ENCODE assay signal across 30 mouse cellular contexts in genomic region chr1:57341197-57341596, GRCm38 (mm10). TPM values are rescaled to one million over a fixed set of nuclear protein-coding genes. Genes with fewer than 3 reads are reported as not detected.
A peak's percentile ranks its signal among the peaks of the same experiment; 100 is the strongest.
DNase-seq lines count a peak whose midpoint lies in the region; ATAC-seq and TF ChIP-seq lines count a peak whose summit lies in the region.
"Had no signal": no experiment of that assay in that cellular context is flagged by ENCODE, and none has a peak within 500 bp of the region (broad histone marks: within the 10 kb centered on the region; RNA-seq: fewer than 3 reads in every experiment).

No protein-coding gene starts in this region.

- no peak for ATAC-seq in forebrain, embryonic 14.5 days
- no peak for ATAC-seq in forebrain, embryonic 13.5 days
- ATAC-seq in midbrain, embryonic 14.5 days (ENCODE audit: low FRiP score, low TSS enrichment): no peak
- ATAC-seq in midbrain, embryonic 16.5 days: no peak
- ATAC-seq in stomach, embryonic 15.5 days (ENCODE audit: insufficient read depth, low FRiP score, low read depth): peak; percentile 83
- ATAC-seq in stomach, postnatal 0 days (ENCODE audit: low FRiP score, low TSS enrichment): peak; percentile 47; the same call in 1 of the 2 replicates
- ATAC-seq: activated CD4-positive, CD25-positive, alpha-beta regulatory T cell, adult 4 months; CD4-positive, CD25-positive, alpha-beta regulatory T cell, adult 4 months; forebrain, embryonic 16.5 days; Patski had no signal

- no peak for TF ChIP-seq CTCF in stomach, postnatal 0 days (IDR thresholded peaks at IDR 0.05; ENCODE audit: low read depth)

- no peaks in the 10 kb centered on the region for H3K36me3 ChIP-seq in forebrain, embryonic 14.5 days (ENCODE audit: control insufficient read depth, insufficient read depth, low read length)
- H3K36me3 ChIP-seq in forebrain, embryonic 13.5 days (ENCODE audit: poor library complexity, severe bottlenecking): no peaks in the 10 kb centered on the region
- H3K36me3 ChIP-seq in midbrain, embryonic 14.5 days (ENCODE audit: control insufficient read depth, insufficient read depth, low read length): no peaks in the 10 kb centered on the region
- no peaks in the 10 kb centered on the region for H3K36me3 ChIP-seq in midbrain, embryonic 16.5 days (ENCODE audit: control insufficient read depth, insufficient read depth, low read length)
- H3K36me3 ChIP-seq in stomach, embryonic 15.5 days: no peaks in the 10 kb centered on the region
- no peaks in the 10 kb centered on the region for H3K36me3 ChIP-seq in stomach, postnatal 0 days (ENCODE audit: control insufficient read depth, insufficient read depth, low read length)
- H3K36me3 ChIP-seq: embryonic facial prominence, embryonic 13.5 days; embryonic facial prominence, embryonic 15.5 days; forebrain, embryonic 10.5 days; forebrain, embryonic 12.5 days; G1E had no signal

- no peak overlapping the region for H3K4me2 ChIP-seq in forebrain, embryonic 14.5 days (ENCODE audit: low read length)
- no peak overlapping the region for H3K4me2 ChIP-seq in forebrain, embryonic 13.5 days
- H3K4me2 ChIP-seq in midbrain, embryonic 14.5 days (ENCODE audit: low read length): no peak overlapping the region
- no peak overlapping the region for H3K4me2 ChIP-seq in midbrain, embryonic 16.5 days (ENCODE audit: low read length)
- no peak overlapping the region for H3K4me2 ChIP-seq in stomach, embryonic 15.5 days
- H3K4me2 ChIP-seq in stomach, postnatal 0 days (replicated peaks; ENCODE audit: low read depth): no peak overlapping the region
- H3K4me2 ChIP-seq: embryonic facial prominence, embryonic 13.5 days; embryonic facial prominence, embryonic 15.5 days; forebrain, embryonic 12.5 days had no signal

- no peaks in the 10 kb centered on the region for H3K27me3 ChIP-seq in forebrain, embryonic 14.5 days (replicated peaks; ENCODE audit: control insufficient read depth, insufficient read depth, low read length)
- H3K27me3 ChIP-seq in forebrain, embryonic 13.5 days: no peaks in the 10 kb centered on the region
- H3K27me3 ChIP-seq in midbrain, embryonic 14.5 days (ENCODE audit: control insufficient read depth, insufficient read depth, low read length): no peaks in the 10 kb centered on the region
- no peaks in the 10 kb centered on the region for H3K27me3 ChIP-seq in midbrain, embryonic 16.5 days (ENCODE audit: control insufficient read depth, insufficient read depth, low read depth, low read length)
- no peaks in the 10 kb centered on the region for H3K27me3 ChIP-seq in stomach, embryonic 15.5 days (replicated peaks)
- H3K27me3 ChIP-seq in stomach, postnatal 0 days (ENCODE audit: control insufficient read depth, insufficient read depth, low read length): no peaks in the 10 kb centered on the region
- H3K27me3 ChIP-seq: CH12.LX; embryonic facial prominence, embryonic 13.5 days; embryonic facial prominence, embryonic 15.5 days had no signal

- no peak overlapping the region for H3K27ac ChIP-seq in forebrain, embryonic 14.5 days (ENCODE audit: low read depth, low read length)
- no peak overlapping the region for H3K27ac ChIP-seq in forebrain, embryonic 13.5 days
- no peak overlapping the region for H3K27ac ChIP-seq in midbrain, embryonic 14.5 days (replicated peaks; ENCODE audit: low read depth, low read length)
- no peak overlapping the region for H3K27ac ChIP-seq in midbrain, embryonic 16.5 days (ENCODE audit: low read length)
- no peak overlapping the region for H3K27ac ChIP-seq in stomach, embryonic 15.5 days
- no peak overlapping the region for H3K27ac ChIP-seq in stomach, postnatal 0 days (replicated peaks)
- H3K27ac ChIP-seq: embryonic facial prominence, embryonic 13.5 days; embryonic facial prominence, embryonic 15.5 days; forebrain, embryonic 10.5 days; forebrain, embryonic 12.5 days had no signal

- no peaks in the 10 kb centered on the region for H3K9me3 ChIP-seq in forebrain, embryonic 14.5 days (replicated peaks; ENCODE audit: control insufficient read depth, low read length)
- no peaks in the 10 kb centered on the region for H3K9me3 ChIP-seq in forebrain, embryonic 13.5 days (replicated peaks)
- H3K9me3 ChIP-seq in midbrain, embryonic 14.5 days (ENCODE audit: control insufficient read depth, low read length): no peaks in the 10 kb centered on the region
- H3K9me3 ChIP-seq in midbrain, embryonic 16.5 days (replicated peaks; ENCODE audit: control insufficient read depth, low read length, poor library complexity, severe bottlenecking): no peaks in the 10 kb centered on the region
- H3K9me3 ChIP-seq in stomach, embryonic 15.5 days: no peaks in the 10 kb centered on the region
- no peaks in the 10 kb centered on the region for H3K9me3 ChIP-seq in stomach, postnatal 0 days (ENCODE audit: control insufficient read depth, low read length)
- H3K9me3 ChIP-seq: embryonic facial prominence, embryonic 13.5 days; embryonic facial prominence, embryonic 15.5 days; forebrain, embryonic 10.5 days; forebrain, embryonic 12.5 days; G1E had no signal

- H3K4me3 ChIP-seq in forebrain, embryonic 14.5 days (ENCODE audit: low read depth, low read length): no peak overlapping the region
- H3K4me3 ChIP-seq in forebrain, embryonic 13.5 days: no peak overlapping the region
- H3K4me3 ChIP-seq in midbrain, embryonic 14.5 days (replicated peaks; ENCODE audit: low read depth, low read length): no peak overlapping the region
- no peak overlapping the region for H3K4me3 ChIP-seq in midbrain, embryonic 16.5 days (ENCODE audit: low read depth, low read length)
- H3K4me3 ChIP-seq in stomach, embryonic 15.5 days (replicated peaks): no peak overlapping the region
- H3K4me3 ChIP-seq in stomach, postnatal 0 days (ENCODE audit: low read depth, low read length): no peak overlapping the region
- H3K4me3 ChIP-seq: embryonic facial prominence, embryonic 13.5 days; embryonic facial prominence, embryonic 15.5 days; erythroblast, embryonic 14.5 days; forebrain, embryonic 10.5 days; forebrain, embryonic 12.5 days had no signal

- DNase-seq in forebrain, embryonic 14.5 days (ENCODE audit: low spot score): peak; percentile 19
- peak; percentile 14 for DNase-seq in midbrain, embryonic 14.5 days
- DNase-seq in stomach, postnatal 0 days (ENCODE audit: low spot score): no peak
- no peak for DNase-seq in ovary, postnatal 36 days (ENCODE audit: low spot score)
- no peak for DNase-seq in kidney, adult 8-10 months
- DNase-seq: adrenal gland, adult 8-10 months; adrenal gland, postnatal 14 days; adrenal gland, postnatal 36 days; B cell, adult 2 months; cerebellum, adult 11 months; cerebellum, adult 18-20 months; cerebellum, adult 8-10 months; cerebellum, adult 9-11 months; cerebellum, postnatal 14 days; cerebellum, postnatal 36 days; embryo, embryonic 11 days had no signal

- H3K9ac ChIP-seq in forebrain, embryonic 14.5 days (ENCODE audit: low read length): no peak overlapping the region
- no peak overlapping the region for H3K9ac ChIP-seq in forebrain, embryonic 13.5 days
- H3K9ac ChIP-seq in midbrain, embryonic 14.5 days (replicated peaks; ENCODE audit: low read length): no peak overlapping the region
- no peak overlapping the region for H3K9ac ChIP-seq in midbrain, embryonic 16.5 days (ENCODE audit: low read depth, low read length)
- no peak overlapping the region for H3K9ac ChIP-seq in stomach, embryonic 15.5 days
- no peak overlapping the region for H3K9ac ChIP-seq in stomach, postnatal 0 days (ENCODE audit: low read length)
- H3K9ac ChIP-seq: embryonic facial prominence, embryonic 13.5 days; embryonic facial prominence, embryonic 15.5 days; forebrain, embryonic 12.5 days had no signal

- no peak for TF ChIP-seq EP300 in stomach, postnatal 0 days (optimal IDR thresholded peaks at IDR 0.05)

- 8% methylated on average over 2 of the region's 2 CpGs for WGBS in forebrain, embryonic 14.5 days
- 0% methylated on average over 2 of the region's 2 CpGs for WGBS in forebrain, embryonic 13.5 days
- WGBS in midbrain, embryonic 14.5 days: 5% methylated on average over 2 of the region's 2 CpGs
- WGBS in midbrain, embryonic 16.5 days: 6% methylated on average over 2 of the region's 2 CpGs
- 32% methylated on average over 2 of the region's 2 CpGs for whole genome bisulfite sequencing in stomach, embryonic 15.5 days
- WGBS in stomach, postnatal 0 days: 36% methylated on average over 2 of the region's 2 CpGs

- no peaks in the 10 kb centered on the region for H3K4me1 ChIP-seq in forebrain, embryonic 14.5 days (ENCODE audit: control insufficient read depth, insufficient read depth, low read length)
- H3K4me1 ChIP-seq in forebrain, embryonic 13.5 days: peaks cover 12% of the 10 kb centered on the region
- H3K4me1 ChIP-seq in midbrain, embryonic 14.5 days (ENCODE audit: control insufficient read depth, insufficient read depth, low read length): no peaks in the 10 kb centered on the region
- no peaks in the 10 kb centered on the region for H3K4me1 ChIP-seq in midbrain, embryonic 16.5 days (ENCODE audit: control insufficient read depth, insufficient read depth, low read length)
- H3K4me1 ChIP-seq in stomach, embryonic 15.5 days: no peaks in the 10 kb centered on the region
- H3K4me1 ChIP-seq in stomach, postnatal 0 days (replicated peaks; ENCODE audit: control insufficient read depth, insufficient read depth): no peaks in the 10 kb centered on the region
- H3K4me1 ChIP-seq: embryonic facial prominence, embryonic 15.5 days; forebrain, embryonic 12.5 days had no signal

RNA-seq across cellular contexts. Expression of gene 1700066M21Rik, which starts 36.2 kb away (rescaled TPM):
- polyA plus RNA-seq in forebrain, embryonic 14.5 days (2014; fragmentation: Nextera tagmentation; extraction: Ambion mirVana): 30.3 and 36.8 TPM in 2 replicates
- 21.0 and 22.3 TPM in 2 replicates for polyA plus RNA-seq in forebrain, embryonic 13.5 days (2015; fragmentation: Nextera tagmentation; extraction: Ambion mirVana)
- 20.9 and 21.4 TPM in 2 replicates for polyA plus RNA-seq in midbrain, embryonic 14.5 days (2014; fragmentation: Nextera tagmentation; extraction: Ambion mirVana)
- polyA plus RNA-seq in midbrain, embryonic 16.5 days (2015; fragmentation: Nextera tagmentation; extraction: Ambion mirVana): 19.3 and 20.3 TPM in 2 replicates
- polyA plus RNA-seq in stomach, embryonic 15.5 days (2015; fragmentation: Nextera tagmentation; extraction: Ambion mirVana): 13.3 and 13.4 TPM in 2 replicates
- 7.5 and 7.6 TPM in 2 replicates for polyA plus RNA-seq in stomach, postnatal 0 days (2015; fragmentation: Nextera tagmentation; extraction: Ambion mirVana)

Comparison
In these comparisons a context has a peak if more than half of its experiments do, and no peak if none do; other contexts are left out.
1. ATAC-seq: peak in stomach, embryonic 15.5 days (single experiment) and stomach, postnatal 0 days (single experiment); none in forebrain, embryonic 14.5 days (single experiment), forebrain, embryonic 13.5 days (single experiment), midbrain, embryonic 14.5 days (single experiment) and midbrain, embryonic 16.5 days (single experiment).
2. DNase-seq: peak in forebrain, embryonic 14.5 days (single experiment) and midbrain, embryonic 14.5 days (single experiment); none in stomach, postnatal 0 days (single experiment), ovary, postnatal 36 days (single experiment) and kidney, adult 8-10 months (0 of 2).